Mouse (Mus musculus): ENCODE measurements around the gene Lyve1. TPM values are rescaled to one million over a fixed set of nuclear protein-coding genes. Genes with fewer than 3 reads are reported as not detected.

Lyve1 gene
- total and polyA plus RNA-seq, 3 experiments = not detected

- Histone ChIP-seq H3K4me3 (ENCODE audit: control insufficient read depth in 1 of 2, insufficient read depth in 1 of 2, low read depth in 2 of 2, low read length in 2 of 2) (no peak overlapping the region), H3K9ac (ENCODE audit: control insufficient read depth, low read depth, low read length, poor library complexity, severe bottlenecking) (no peak overlapping the region), H3K27me3 (ENCODE audit: control insufficient read depth in 1 of 2, insufficient read depth in 2 of 2, low read length in 2 of 2) (no peaks in the 10 kb centered on the region), H3K4me1 (ENCODE audit: control insufficient read depth in 1 of 2, insufficient read depth in 2 of 2, low read length in 2 of 2) (peaks cover 21 to 29% of the 10 kb centered on the region in 2 experiments), H3K27ac (ENCODE audit: control insufficient read depth, low read depth, low read length) (no peak overlapping the region), H3K36me3 (ENCODE audit: control insufficient read depth in 1 of 2, insufficient read depth in 2 of 2, low read length in 2 of 2) (peaks cover 8 to 28% of the 10 kb centered on the region in 2 experiments; a peak in 3 of 4 replicates), H3K9me3 (replicated peaks; ENCODE audit: insufficient read depth, low read length) (no peaks in the 10 kb centered on the region), H3K79me2 (ENCODE audit: control insufficient read depth, insufficient read depth, low read length, poor library complexity) (no peaks in the 10 kb centered on the region)
- TF ChIP-seq MEF2A (IDR thresholded peaks at IDR 0.05; ENCODE audit: extremely low read depth, insufficient replicate concordance, low read depth, low read length, poor library complexity, severe bottlenecking) (no peak), TAL1 (IDR thresholded peaks at IDR 0.05; ENCODE audit: low read length) (no peak), ELF1 (IDR thresholded peaks at IDR 0.05; ENCODE audit: low read depth, low read length) (no peak)
- DNase-seq (ENCODE audit: low read depth, low spot score) = no peak
Measured at GRCm38 (mm10) chr7:110822055-110822454, 41.0 kb downstream of the Lyve1 start.

GRCm38 (mm10) chr7:110821653-110822052 lies 41.4 kb downstream of the Lyve1 start:
- peak; percentile 53 for DNase-seq (ENCODE audit: low read depth, low spot score)
- no peaks in the 10 kb centered on the region for H3K79me2 ChIP-seq (ENCODE audit: control insufficient read depth, insufficient read depth, low read length, poor library complexity)
- no peaks in the 10 kb centered on the region for H3K9me3 ChIP-seq (replicated peaks; ENCODE audit: insufficient read depth, low read length)
- TF ChIP-seq BHLHE40 (IDR thresholded peaks at IDR 0.05; ENCODE audit: borderline replicate concordance, low read depth, low read length) (no peak), POLR2AphosphoS5 (IDR thresholded peaks at IDR 0.05; ENCODE audit: borderline replicate concordance, low read depth, low read length) (no peak), MAFK (IDR thresholded peaks at IDR 0.05; ENCODE audit: borderline replicate concordance, low read depth, low read length) (no peak), ZKSCAN1 (IDR thresholded peaks at IDR 0.05; ENCODE audit: low read depth, low read length) (no peak), GATA1 (IDR thresholded peaks at IDR 0.05; ENCODE audit: low read depth, low read length) (no peak), RCOR1 (IDR thresholded peaks at IDR 0.05; ENCODE audit: low read depth, low read length) (no peak), RAD21 (IDR thresholded peaks at IDR 0.05; ENCODE audit: low read depth, low read length) (no peak), EP300 (IDR thresholded peaks at IDR 0.05; ENCODE audit: low read depth in 1 of 2, low read length in 2 of 2) (0 out of 4 replicates have a peak, but pooled peaks of 1 of the 2 experiments have one; percentile 22), MEF2A (IDR thresholded peaks at IDR 0.05; ENCODE audit: extremely low read depth, insufficient replicate concordance, low read depth, low read length, poor library complexity, severe bottlenecking) (no peak)
- no peak overlapping the region for H3K4me3 ChIP-seq (ENCODE audit: control insufficient read depth in 1 of 2, insufficient read depth in 1 of 2, low read depth in 2 of 2, low read length in 2 of 2)
- H3K27me3 ChIP-seq (ENCODE audit: control insufficient read depth in 1 of 2, insufficient read depth in 2 of 2, low read length in 2 of 2) = no peaks in the 10 kb centered on the region
- H3K4me1 ChIP-seq (ENCODE audit: control insufficient read depth in 1 of 2, insufficient read depth in 2 of 2, low read length in 2 of 2) = peaks cover 21 to 29% of the 10 kb centered on the region in 2 experiments
- H3K36me3 ChIP-seq (ENCODE audit: control insufficient read depth in 1 of 2, insufficient read depth in 2 of 2, low read length in 2 of 2) = peaks cover 8 to 28% of the 10 kb centered on the region in 2 experiments; a peak in 3 of 4 replicates
- no peak overlapping the region for H3K9ac ChIP-seq (ENCODE audit: control insufficient read depth, low read depth, low read length, poor library complexity, severe bottlenecking)
- H3K27ac ChIP-seq (ENCODE audit: control insufficient read depth, low read depth, low read length) = no peak overlapping the region

- Histone ChIP-seq H3K4me1 (ENCODE audit: control insufficient read depth in 1 of 2, insufficient read depth in 2 of 2, low read length in 2 of 2) (peaks cover 21 to 29% of the 10 kb centered on the region in 2 experiments), H3K36me3 (ENCODE audit: control insufficient read depth in 1 of 2, insufficient read depth in 2 of 2, low read length in 2 of 2) (peaks cover 8 to 28% of the 10 kb centered on the region in 2 experiments; a peak in 3 of 4 replicates), H3K4me3 (ENCODE audit: control insufficient read depth in 1 of 2, insufficient read depth in 1 of 2, low read depth in 2 of 2, low read length in 2 of 2) (no peak overlapping the region), H3K27ac (ENCODE audit: control insufficient read depth, low read depth, low read length) (no peak overlapping the region), H3K79me2 (ENCODE audit: control insufficient read depth, insufficient read depth, low read length, poor library complexity) (no peaks in the 10 kb centered on the region), H3K9ac (ENCODE audit: control insufficient read depth, low read depth, low read length, poor library complexity, severe bottlenecking) (no peak overlapping the region), H3K27me3 (ENCODE audit: control insufficient read depth in 1 of 2, insufficient read depth in 2 of 2, low read length in 2 of 2) (no peaks in the 10 kb centered on the region), H3K9me3 (replicated peaks; ENCODE audit: insufficient read depth, low read length) (no peaks in the 10 kb centered on the region)
- TF ChIP-seq CTCF (IDR thresholded peaks at IDR 0.05 in 2 of 3, conservative IDR thresholded peaks at IDR 0.05 in 1 of 3; ENCODE audit: control insufficient read depth in 1 of 3, insufficient read depth in 1 of 3, low read depth in 2 of 3, low read length in 3 of 3, poor library complexity in 1 of 3, severe bottlenecking in 1 of 3) (0 out of 6 replicates have a peak, but pooled peaks of 1 of the 3 experiments have one; percentile 13), USF2 (IDR thresholded peaks at IDR 0.05; ENCODE audit: borderline replicate concordance in 1 of 2, insufficient read depth in 1 of 2, low read depth in 1 of 2, low read length in 2 of 2) (no peak)
- DNase-seq (ENCODE audit: low read depth, low spot score) = no peak
Measured at GRCm38 (mm10) chr7:110821068-110821467, 42.0 kb downstream of the Lyve1 start.

All from MEL (cell line).